Mouse (Mus musculus): ENCODE measurements around the gene Srms. TPM values are rescaled to one million over a fixed set of nuclear protein-coding genes. Genes with fewer than 3 reads are reported as not detected.

Gene Srms
- total RNA-seq, 2 experiments from 2014 or later = not detected

GRCm38 (mm10) chr2:181178015-181178414, 35.0 kb downstream of the Srms start:
- ATAC-seq (replicated peaks; ENCODE audit: poor library complexity, severe bottlenecking) = no peak

- no peak for ATAC-seq (replicated peaks; ENCODE audit: poor library complexity, severe bottlenecking)
These were observed 38.3 kb downstream of the Srms start for GRCm38 (mm10) chr2:181174646-181175045.

- ATAC-seq (replicated peaks; ENCODE audit: poor library complexity, severe bottlenecking) = no peak
These were observed 46.5 kb downstream of the Srms start for GRCm38 (mm10) chr2:181166469-181166868.

- no peak for ATAC-seq (replicated peaks; ENCODE audit: poor library complexity, severe bottlenecking)
These were observed 52.2 kb downstream of the Srms start for GRCm38 (mm10) chr2:181160821-181161220.

GRCm38 (mm10) chr2:181159771-181160170, 53.2 kb downstream of the Srms start:
- ATAC-seq (replicated peaks; ENCODE audit: poor library complexity, severe bottlenecking) = no peak

- no peak for ATAC-seq (replicated peaks; ENCODE audit: poor library complexity, severe bottlenecking)
These were observed 53.9 kb downstream of the Srms start for GRCm38 (mm10) chr2:181159091-181159514.

- ATAC-seq (replicated peaks; ENCODE audit: poor library complexity, severe bottlenecking) = no peak
These were observed 54.5 kb downstream of the Srms start for GRCm38 (mm10) chr2:181158471-181158870.

GRCm38 (mm10) chr2:181157716-181158302, 55.2 kb downstream of the Srms start:
- no peak for ATAC-seq (replicated peaks; ENCODE audit: poor library complexity, severe bottlenecking)

GRCm38 (mm10) chr2:181157180-181157579, 55.8 kb downstream of the Srms start:
- ATAC-seq (replicated peaks; ENCODE audit: poor library complexity, severe bottlenecking) = no peak

- 0 out of 2 replicates have a peak, but pooled peaks have one; percentile 30 for ATAC-seq (replicated peaks; ENCODE audit: poor library complexity, severe bottlenecking)
These were observed 56.5 kb downstream of the Srms start, which contains the start of gene Eef1a2 for GRCm38 (mm10) chr2:181156248-181157121. TSS of gene Eef1a2 (minus strand) at chr2:181157014.

- ATAC-seq (replicated peaks; ENCODE audit: poor library complexity, severe bottlenecking) = no peak
These were observed 57.2 kb downstream of the Srms start for GRCm38 (mm10) chr2:181155801-181156200.

Other genes with a start within 250 kb of the Srms start
- gene Arfgap1, start 246.0 kb downstream of the Srms start, total RNA-seq (2014; fragmentation: Nextera tagmentation) = 27.5 and 31.3 TPM in 2 replicates
- 28.1 and 30.1 TPM in 2 replicates for gene Arfgap1, start 246.0 kb downstream of the Srms start, total RNA-seq (2017)
- gene Col20a1, start 226.7 kb downstream of the Srms start, total RNA-seq (2014; fragmentation: Nextera tagmentation) = 1.6 TPM in 1 of 2 replicates, not detected in the other
- gene Col20a1, start 226.7 kb downstream of the Srms start, total RNA-seq (2017) = 0.04 TPM in 1 of 2 replicates, not detected in the other
- not detected in 2 replicates for gene Chrna4, start 169.6 kb downstream of the Srms start, total RNA-seq (2014; fragmentation: Nextera tagmentation)
- not detected in 2 replicates for gene Chrna4, start 169.6 kb downstream of the Srms start, total RNA-seq (2017)
- gene Kcnq2, start 77.9 kb downstream of the Srms start, total RNA-seq (2014; fragmentation: Nextera tagmentation) = not detected in 2 replicates
- gene Kcnq2, start 77.9 kb downstream of the Srms start, total RNA-seq (2017) = not detected in 2 replicates
- gene Eef1a2, start 56.2 kb downstream of the Srms start, total RNA-seq (2014; fragmentation: Nextera tagmentation) = not detected in 2 replicates
- gene Eef1a2, start 56.2 kb downstream of the Srms start, total RNA-seq (2017) = not detected in 2 replicates
- gene Ppdpf, start 25.9 kb downstream of the Srms start, total RNA-seq (2014; fragmentation: Nextera tagmentation) = 82.3 and 90.4 TPM in 2 replicates
- 70.3 and 77.7 TPM in 2 replicates for gene Ppdpf, start 25.9 kb downstream of the Srms start, total RNA-seq (2017)
- gene Ptk6, start 10.4 kb downstream of the Srms start, total RNA-seq (2014; fragmentation: Nextera tagmentation) = not detected in 2 replicates
- not detected in 2 replicates for gene Ptk6, start 10.4 kb downstream of the Srms start, total RNA-seq (2017)
- not detected in 2 replicates for gene Fndc11, start 6.8 kb upstream of the Srms start, total RNA-seq (2014; fragmentation: Nextera tagmentation)
- gene Fndc11, start 6.8 kb upstream of the Srms start, total RNA-seq (2017) = not detected in 2 replicates
- gene Helz2, start 28.8 kb upstream of the Srms start, total RNA-seq (2014; fragmentation: Nextera tagmentation) = 5.6 and 6.1 TPM in 2 replicates
- 3.0 and 6.0 TPM in 2 replicates for gene Helz2, start 28.8 kb upstream of the Srms start, total RNA-seq (2017)
- gene Gmeb2, start 74.8 kb upstream of the Srms start, total RNA-seq (2014; fragmentation: Nextera tagmentation) = 11.8 and 15.3 TPM in 2 replicates
- 10.4 and 16.5 TPM in 2 replicates for gene Gmeb2, start 74.8 kb upstream of the Srms start, total RNA-seq (2017)
- not detected in 2 replicates for gene Stmn3, start 101.3 kb upstream of the Srms start, total RNA-seq (2014; fragmentation: Nextera tagmentation)
- not detected in 2 replicates for gene Stmn3, start 101.3 kb upstream of the Srms start, total RNA-seq (2017)
- gene Rtel1, start 106.6 kb upstream of the Srms start, total RNA-seq (2014; fragmentation: Nextera tagmentation) = 63.9 and 85.0 TPM in 2 replicates
- gene Rtel1, start 106.6 kb upstream of the Srms start, total RNA-seq (2017) = 30.1 and 47.5 TPM in 2 replicates
- 12.8 and 18.3 TPM in 2 replicates for gene Zgpat, start 151.7 kb upstream of the Srms start, total RNA-seq (2014; fragmentation: Nextera tagmentation)
- 29.8 and 35.7 TPM in 2 replicates for gene Zgpat, start 151.7 kb upstream of the Srms start, total RNA-seq (2017)
- 34.1 and 43.2 TPM in 2 replicates for gene Arfrp1, start 152.2 kb upstream of the Srms start, total RNA-seq (2014; fragmentation: Nextera tagmentation)
- gene Arfrp1, start 152.2 kb upstream of the Srms start, total RNA-seq (2017) = 38.6 and 39.2 TPM in 2 replicates
- gene Lime1, start 166.9 kb upstream of the Srms start, total RNA-seq (2014; fragmentation: Nextera tagmentation) = 24.1 and 24.9 TPM in 2 replicates
- 6.9 and 20.8 TPM in 2 replicates for gene Lime1, start 166.9 kb upstream of the Srms start, total RNA-seq (2017)
- 1.1 TPM in 1 of 2 replicates, not detected in the other for gene Zbtb46, start 246.2 kb upstream of the Srms start, total RNA-seq (2014; fragmentation: Nextera tagmentation)
- gene Zbtb46, start 246.2 kb upstream of the Srms start, total RNA-seq (2017) = 0.13 and 0.15 TPM in 2 replicates

Data from granulocyte monocyte progenitor cell, adult 5-6 weeks (primary cell).